Comparison of ENCODE assay signal across 16 mouse cellular contexts in genomic region chr2:17214881-17215280, GRCm38 (mm10).
"Had no signal": no experiment of that assay in that cellular context is flagged by ENCODE, and none has a peak within 500 bp of the region (broad histone marks: within the 10 kb centered on the region; RNA-seq: fewer than 3 reads in every experiment).

No protein-coding gene starts in this region.

- H3K9ac ChIP-seq: neural tube, embryonic 13.5 days; neural tube, embryonic 15.5 days; stomach, embryonic 15.5 days had no signal

- H3K27me3 ChIP-seq: neural tube, embryonic 13.5 days; neural tube, embryonic 15.5 days; stomach, embryonic 15.5 days had no signal

- H3K4me3 ChIP-seq: neural tube, embryonic 13.5 days; neural tube, embryonic 15.5 days; stomach, embryonic 15.5 days had no signal

- H3K27ac ChIP-seq: neural tube, embryonic 13.5 days; neural tube, embryonic 15.5 days; stomach, embryonic 15.5 days; stomach, postnatal 0 days had no signal

- DNase-seq: retina, postnatal 1 day; right cerebral cortex, adult 18-20 months; right cerebral cortex, postnatal 14 days; right cerebral cortex, postnatal 25 days; right cerebral cortex, postnatal 4 days; spleen, adult 18-20 months; thymus, adult 18-20 months; thymus, adult 2 months; thymus, postnatal 14 days; thymus, postnatal 25 days; thymus, postnatal 36 days; thymus, postnatal 4 days had no signal

- H3K9me3 ChIP-seq: neural tube, embryonic 13.5 days; neural tube, embryonic 15.5 days; stomach, embryonic 15.5 days had no signal

- H3K4me1 ChIP-seq: neural tube, embryonic 13.5 days; neural tube, embryonic 15.5 days; stomach, embryonic 15.5 days had no signal

- H3K36me3 ChIP-seq: neural tube, embryonic 13.5 days; neural tube, embryonic 15.5 days; stomach, embryonic 15.5 days had no signal

- H3K4me2 ChIP-seq: neural tube, embryonic 13.5 days; neural tube, embryonic 15.5 days; stomach, embryonic 15.5 days had no signal
